In genomic region chr2:44010249-44010648, GRCm38 (mm10) we compare ENCODE assay signal across 25 mouse cellular contexts.
DNase-seq lines count a peak whose midpoint lies in the region; ATAC-seq and TF ChIP-seq lines count a peak whose summit lies in the region.
"Had no signal": no experiment of that assay in that cellular context is flagged by ENCODE, and none has a peak within 500 bp of the region (broad histone marks: within the 10 kb centered on the region; RNA-seq: fewer than 3 reads in every experiment).

No protein-coding gene starts in this region.

- no peaks in the 10 kb centered on the region for H3K9me3 ChIP-seq in embryonic facial prominence, embryonic 14.5 days (ENCODE audit: control insufficient read depth, low read length)
- H3K9me3 ChIP-seq in embryonic facial prominence, embryonic 10.5 days = no peaks in the 10 kb centered on the region
- no peaks in the 10 kb centered on the region for H3K9me3 ChIP-seq in kidney, postnatal 0 days (replicated peaks; ENCODE audit: low read length)
- no peaks in the 10 kb centered on the region for H3K9me3 ChIP-seq in lung, embryonic 14.5 days (ENCODE audit: low read depth, low read length)
- H3K9me3 ChIP-seq: embryonic facial prominence, embryonic 12.5 days; embryonic facial prominence, embryonic 15.5 days; forebrain, embryonic 10.5 days; forebrain, embryonic 12.5 days had no signal

- no peak overlapping the region for H3K27ac ChIP-seq in embryonic facial prominence, embryonic 14.5 days (replicated peaks; ENCODE audit: low read depth, low read length)
- no peak overlapping the region for H3K27ac ChIP-seq in embryonic facial prominence, embryonic 10.5 days (replicated peaks)
- H3K27ac ChIP-seq in kidney, postnatal 0 days = no peak overlapping the region
- H3K27ac ChIP-seq in kidney, adult 2 months (ENCODE audit: insufficient read depth, low read depth, low read length) = no peak overlapping the region
- H3K27ac ChIP-seq in lung, embryonic 14.5 days (ENCODE audit: low read depth) = no peak overlapping the region
- H3K27ac ChIP-seq: embryonic facial prominence, embryonic 12.5 days; embryonic facial prominence, embryonic 15.5 days; forebrain, embryonic 10.5 days; forebrain, embryonic 12.5 days had no signal

- no peak; the same call in 1 of the 2 replicates for ATAC-seq in embryonic facial prominence, embryonic 14.5 days (ENCODE audit: low read depth)
- ATAC-seq in kidney, postnatal 0 days (replicated peaks; ENCODE audit: low FRiP score, low read depth) = no peak
- ATAC-seq in lung, embryonic 14.5 days (ENCODE audit: insufficient read depth) = no peak
- ATAC-seq: forebrain, embryonic 14.5 days; forebrain, embryonic 16.5 days had no signal

- H3K27me3 ChIP-seq in embryonic facial prominence, embryonic 14.5 days (replicated peaks; ENCODE audit: control insufficient read depth, insufficient read depth, low read length) = no peaks in the 10 kb centered on the region
- no peaks in the 10 kb centered on the region for H3K27me3 ChIP-seq in embryonic facial prominence, embryonic 10.5 days (replicated peaks; ENCODE audit: low read depth, poor library complexity, severe bottlenecking)
- no peaks in the 10 kb centered on the region for H3K27me3 ChIP-seq in kidney, postnatal 0 days (ENCODE audit: insufficient read depth, low read length)
- no peaks in the 10 kb centered on the region for H3K27me3 ChIP-seq in kidney, adult 2 months (replicated peaks; ENCODE audit: control insufficient read depth, insufficient read depth, low read length)
- H3K27me3 ChIP-seq in lung, embryonic 14.5 days (ENCODE audit: insufficient read depth, low read length) = no peaks in the 10 kb centered on the region
- H3K27me3 ChIP-seq: embryonic facial prominence, embryonic 12.5 days; embryonic facial prominence, embryonic 15.5 days; forebrain, embryonic 12.5 days had no signal

- no peak overlapping the region for H3K9ac ChIP-seq in embryonic facial prominence, embryonic 14.5 days (ENCODE audit: low read depth, low read length)
- H3K9ac ChIP-seq in kidney, postnatal 0 days (ENCODE audit: low read depth, low read length) = no peak overlapping the region
- H3K9ac ChIP-seq in lung, embryonic 14.5 days = no peak overlapping the region
- H3K9ac ChIP-seq: embryonic facial prominence, embryonic 12.5 days; embryonic facial prominence, embryonic 15.5 days; forebrain, embryonic 12.5 days had no signal

- no peak overlapping the region for H3K4me2 ChIP-seq in embryonic facial prominence, embryonic 14.5 days (ENCODE audit: low read depth, low read length)
- no peak overlapping the region for H3K4me2 ChIP-seq in kidney, postnatal 0 days (ENCODE audit: low read length)
- H3K4me2 ChIP-seq in lung, embryonic 14.5 days = no peak overlapping the region
- H3K4me2 ChIP-seq: embryonic facial prominence, embryonic 12.5 days; embryonic facial prominence, embryonic 15.5 days; forebrain, embryonic 12.5 days had no signal

- no peaks in the 10 kb centered on the region; the same call in 1 of the 2 replicates for H3K4me1 ChIP-seq in embryonic facial prominence, embryonic 14.5 days (ENCODE audit: control insufficient read depth, insufficient read depth, low read length)
- no peaks in the 10 kb centered on the region for H3K4me1 ChIP-seq in embryonic facial prominence, embryonic 10.5 days
- no peaks in the 10 kb centered on the region for H3K4me1 ChIP-seq in kidney, postnatal 0 days (replicated peaks; ENCODE audit: insufficient read depth, low read length)
- no peaks in the 10 kb centered on the region for H3K4me1 ChIP-seq in kidney, adult 2 months (ENCODE audit: control insufficient read depth, insufficient read depth, low read length)
- H3K4me1 ChIP-seq in lung, embryonic 14.5 days (ENCODE audit: insufficient read depth) = no peaks in the 10 kb centered on the region
- H3K4me1 ChIP-seq: embryonic facial prominence, embryonic 12.5 days; embryonic facial prominence, embryonic 15.5 days; forebrain, embryonic 10.5 days; forebrain, embryonic 12.5 days had no signal

- no peak overlapping the region for H3K4me3 ChIP-seq in embryonic facial prominence, embryonic 14.5 days (ENCODE audit: low read depth, low read length)
- H3K4me3 ChIP-seq in embryonic facial prominence, embryonic 10.5 days = no peak overlapping the region
- H3K4me3 ChIP-seq in kidney, postnatal 0 days (replicated peaks; ENCODE audit: low read depth, low read length) = no peak overlapping the region
- no peak overlapping the region for H3K4me3 ChIP-seq in kidney, adult 2 months (ENCODE audit: insufficient read depth, low read depth, low read length)
- H3K4me3 ChIP-seq in lung, embryonic 14.5 days (ENCODE audit: low read depth, low read length) = no peak overlapping the region
- H3K4me3 ChIP-seq: embryonic facial prominence, embryonic 12.5 days; embryonic facial prominence, embryonic 15.5 days; erythroblast, embryonic 14.5 days; forebrain, embryonic 10.5 days; forebrain, embryonic 12.5 days had no signal

- no peak for TF ChIP-seq CTCF in kidney, postnatal 0 days (IDR thresholded peaks at IDR 0.05; ENCODE audit: low read depth)
- TF ChIP-seq CTCF in kidney, adult 2 months (conservative IDR thresholded peaks at IDR 0.05; ENCODE audit: insufficient read depth, insufficient read length, low read depth, low read length) = no peak
- TF ChIP-seq CTCF in lung, embryonic 14.5 days (IDR thresholded peaks at IDR 0.05; ENCODE audit: low read depth) = no peak

- DNase-seq in embryonic facial prominence, embryonic 14.5 days (ENCODE audit: low spot score) = peak; percentile 59
- DNase-seq in embryonic facial prominence, embryonic 10.5 days (ENCODE audit: low spot score) = no peak
- peak; percentile 23 for DNase-seq in kidney, postnatal 0 days (ENCODE audit: low spot score)
- no peak for DNase-seq in kidney, adult 2 months
- peak; percentile 21 for DNase-seq in lung, embryonic 14.5 days
- DNase-seq in lung, postnatal 4 days = no peak
- peak; percentile 12 for DNase-seq in mesoderm, embryonic 11.5 days (ENCODE audit: low read depth, low spot score)
- DNase-seq: adrenal gland, adult 2 months; adrenal gland, postnatal 10 days; adrenal gland, postnatal 25 days; B cell, adult 2 months; cerebellum, adult 11 months; cerebellum, adult 18-20 months; cerebellum, adult 8-10 months; cerebellum, adult 9-11 months; cerebellum, postnatal 14 days; cerebellum, postnatal 36 days; embryo, embryonic 11 days had no signal

- no peaks in the 10 kb centered on the region for H3K36me3 ChIP-seq in embryonic facial prominence, embryonic 14.5 days (ENCODE audit: control insufficient read depth, insufficient read depth, low read length)
- no peaks in the 10 kb centered on the region for H3K36me3 ChIP-seq in embryonic facial prominence, embryonic 10.5 days (replicated peaks)
- H3K36me3 ChIP-seq in kidney, postnatal 0 days (ENCODE audit: insufficient read depth, low read length) = no peaks in the 10 kb centered on the region
- H3K36me3 ChIP-seq in kidney, adult 2 months (ENCODE audit: control insufficient read depth, insufficient read depth, low read length) = no peaks in the 10 kb centered on the region
- no peaks in the 10 kb centered on the region for H3K36me3 ChIP-seq in lung, embryonic 14.5 days (ENCODE audit: insufficient read depth)
- H3K36me3 ChIP-seq: embryonic facial prominence, embryonic 12.5 days; embryonic facial prominence, embryonic 15.5 days; forebrain, embryonic 10.5 days; forebrain, embryonic 12.5 days had no signal

- 71% methylated on average over 1 of the region's 1 CpGs for WGBS in embryonic facial prominence, embryonic 14.5 days
- WGBS in embryonic facial prominence, embryonic 10.5 days = 79% methylated on average over 1 of the region's 1 CpGs
- WGBS in kidney, postnatal 0 days = 49% methylated on average over 1 of the region's 1 CpGs
- WGBS in kidney, adult 2 months = 47% methylated on average over 1 of the region's 1 CpGs
- WGBS in lung, embryonic 14.5 days = 49% methylated on average over 1 of the region's 1 CpGs

- TF ChIP-seq POLR2A in kidney, adult 2 months (IDR thresholded peaks at IDR 0.05; ENCODE audit: low read depth, low read length) = no peak

Comparison
In these comparisons a context has a peak if more than half of its experiments do, and no peak if none do; other contexts are left out.
1. DNase-seq: peak in embryonic facial prominence, embryonic 14.5 days (single experiment), kidney, postnatal 0 days (single experiment), lung, embryonic 14.5 days (single experiment) and mesoderm, embryonic 11.5 days (single experiment); none in embryonic facial prominence, embryonic 10.5 days (single experiment), kidney, adult 2 months (single experiment) and lung, postnatal 4 days (0 of 2).